Mouse (Mus musculus) embryonic facial prominence, embryonic 11.5 days (tissue): Measurements from ENCODE around the gene Zscan4f. TPM values are rescaled to one million over a fixed set of nuclear protein-coding genes. Genes with fewer than 3 reads are reported as not detected.
"Not testable (repeated sequence)": the region's sequence is repeated elsewhere in the genome, so short reads cannot be mapped to it uniquely, and the experiment has no call there.

ENCODE experiments used
- ATAC-seq: fragments of 200-750 bp; cut with Nextera tagmentation; replicated peaks from 2 replicates; pipeline ENCODE4 v1.8.0; 2017; ENCODE audit warnings: low read depth; ENCODE audit not compliant: insufficient number of reproducible peaks, low FRiP score, low TSS enrichment
- DNase-seq: peaks from one replicate; pipeline ENCODE4 v3.0.0-alpha.2; 2015; ENCODE audit warnings: low spot score
- H3K27ac ChIP-seq: fragments of 300-500 bp; sonication (generic); replicated peaks from 2 replicates; pipeline ENCODE4 v1.5.1; 2014; ENCODE audit warnings: mild to moderate bottlenecking, low read depth, low read length, control low read depth
- H3K27me3 ChIP-seq: fragments of 300-500 bp; sonication (generic); 2 replicates; pipeline ENCODE4 v1.6.1; 2014; ENCODE audit warnings: mild to moderate bottlenecking, low read length, moderate library complexity, mixed read lengths; ENCODE audit not compliant: control insufficient read depth, insufficient read depth
- H3K36me3 ChIP-seq: fragments of 300-500 bp; sonication (generic); replicated peaks from 2 replicates; pipeline ENCODE4 v1.6.1; 2014; ENCODE audit warnings: low read depth, mild to moderate bottlenecking, low read length, moderate library complexity, mixed read lengths; ENCODE audit not compliant: control insufficient read depth, insufficient read depth
- H3K4me1 ChIP-seq: fragments of 300-500 bp; sonication (generic); 2 replicates; pipeline ENCODE4 v1.6.1; 2014; ENCODE audit warnings: low read length, mixed read lengths; ENCODE audit not compliant: control insufficient read depth, insufficient read depth
- H3K4me2 ChIP-seq: fragments of 300-500 bp; sonication (generic); 2 replicates; pipeline ENCODE4 v1.6.1; 2014; ENCODE audit warnings: low read depth, mild to moderate bottlenecking, control low read depth, low read length, moderate library complexity
- H3K4me3 ChIP-seq: fragments of 300-500 bp; sonication (generic); 2 replicates; pipeline ENCODE4 v1.5.1; 2014; ENCODE audit warnings: low read depth, low read length, control low read depth
- H3K9ac ChIP-seq: fragments of 300-500 bp; sonication (generic); replicated peaks from 2 replicates; pipeline ENCODE4 v1.6.1; 2014; ENCODE audit warnings: mild to moderate bottlenecking, control low read depth, low read length
- H3K9me3 ChIP-seq: fragments of 300-500 bp; sonication (generic); replicated peaks from 2 replicates; pipeline ENCODE4 v1.6.1; 2016; ENCODE audit warnings: mild to moderate bottlenecking, low read length, inconsistent platforms, mixed read lengths; ENCODE audit not compliant: control insufficient read depth
- WGBS: fragments of 180-500 bp; shearing (Covaris S2); extraction: QIAGEN DNeasy Blood & Tissue Kit; methylation state at CpG from one replicate; pipeline ENCODE4 v1.1.7; 2014; 5-methylcytosine and 5-hydroxymethylcytosine counted together
- microRNA-seq: library from miRNA; unstranded; fragments of <30 nt; microRNA quantifications from one replicate; pipeline ENCODE4, GENCODE M21; 2016; ENCODE audit warnings: borderline number of aligned reads
- polyA plus RNA-seq: library from polyadenylated mRNA; unstranded; fragments of >200 nt; fragmentation: Nextera tagmentation; extraction: Ambion mirVana; gene quantifications from 2 replicates; pipeline ENCODE4 v1.2.1, GENCODE M21; 2014

Zscan4f gene
- not detected in 2 replicates for polyA plus RNA-seq

DNA sequence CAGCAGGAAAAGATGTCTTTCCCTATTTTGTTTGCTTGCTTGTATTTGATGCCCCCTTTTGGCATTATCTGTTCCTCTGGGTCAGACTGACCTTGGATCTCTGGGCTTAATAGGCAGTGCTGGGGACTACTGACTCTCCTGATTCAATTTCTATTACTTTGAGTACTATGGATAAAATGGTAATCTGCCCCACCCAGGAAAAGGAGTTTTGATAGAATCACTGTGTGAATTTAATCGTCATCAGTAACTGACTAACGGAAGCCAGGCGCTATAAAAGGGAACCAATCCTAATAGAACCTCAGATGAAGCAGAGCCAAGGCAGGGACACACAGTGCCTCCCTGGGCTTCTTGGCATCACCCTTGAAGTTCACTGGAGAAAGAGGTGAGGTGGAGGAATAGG lies at the start of gene Zscan4f:
Gene Zscan4f, plus strand, starts transcription at position 301 of the 400 bp plus-strand sequence.
- not testable (repeated sequence) for H3K27me3 ChIP-seq, H3K4me1 ChIP-seq, H3K4me2 ChIP-seq, H3K9me3 ChIP-seq, ATAC-seq, H3K36me3 ChIP-seq, H3K9ac ChIP-seq, H3K27ac ChIP-seq, DNase-seq, H3K4me3 ChIP-seq
- 87% methylated on average over 3 of the region's 3 CpGs for WGBS

DNA sequence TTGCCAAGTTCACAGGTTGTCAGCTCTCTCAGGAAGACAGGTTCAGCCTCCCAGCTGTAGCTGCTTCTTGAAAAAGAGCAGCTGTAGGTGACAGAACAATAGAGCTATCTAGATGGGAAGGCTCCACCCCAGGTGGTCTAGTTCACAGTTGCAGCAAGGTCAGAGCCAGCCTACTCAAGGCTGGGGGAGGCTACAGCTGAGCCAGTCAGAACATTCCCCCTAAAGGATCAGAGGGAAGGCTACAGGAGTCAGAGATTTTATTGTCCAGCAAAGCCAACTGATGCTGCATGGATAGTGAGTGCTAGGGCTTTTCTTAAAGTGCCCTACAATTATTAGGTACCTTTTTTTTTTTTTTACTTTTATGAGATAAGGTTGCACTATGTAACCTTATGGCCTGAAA lies 13.1 kb upstream of the Zscan4f start:
- H3K27me3 ChIP-seq, DNase-seq, H3K4me1 ChIP-seq, H3K9ac ChIP-seq, H3K36me3 ChIP-seq, H3K27ac ChIP-seq, H3K9me3 ChIP-seq, ATAC-seq, H3K4me2 ChIP-seq, H3K4me3 ChIP-seq: not testable (repeated sequence)

Small RNA genes within 50 kb of the gene (microRNA-seq; reads per million reads assigned to microRNA genes)
- not detected for gene Gm23087

Other genes with a start within 250 kb of the Zscan4f start
- gene Zscan4d, start 231.8 kb upstream of the Zscan4f start, polyA plus RNA-seq: not detected in 2 replicates
- gene Zscan4e, start 87.2 kb upstream of the Zscan4f start, polyA plus RNA-seq: not detected in 2 replicates
- gene Zscan4-ps2, start 116.4 kb downstream of the Zscan4f start, polyA plus RNA-seq: not detected in 2 replicates
- gene Zscan4-ps3, start 211.4 kb downstream of the Zscan4f start, polyA plus RNA-seq: not detected in 2 replicates